Mouse (Mus musculus): ENCODE measurements around the gene Cd55b. TPM values are rescaled to one million over a fixed set of nuclear protein-coding genes. Genes with fewer than 3 reads are reported as not detected.
A peak's percentile ranks its signal among the peaks of the same experiment; 100 is the strongest.
"Not testable (repeated sequence)": the region's sequence is repeated elsewhere in the genome, so short reads cannot be mapped to it uniquely, and the experiment has no call there.

The Cd55b gene
- polyA plus RNA-seq (2014; fragmentation: Nextera tagmentation; extraction: Ambion mirVana): not detected in 2 replicates

GRCm38 (mm10) chr1:130422664-130423111 is at the start of gene Cd55b:
Gene Cd55b, minus strand, starts transcription at chr1:130423009.
- ATAC-seq (ENCODE audit: insufficient number of reproducible peaks, low FRiP score, low TSS enrichment, low read depth): no peak
- Histone ChIP-seq H3K4me3 (ENCODE audit: low read depth, low read length) (no peak within 1 kb of the TSS), H3K4me1 (ENCODE audit: control insufficient read depth, insufficient read depth, low read length) (0 out of 2 replicates have a peak, but pooled peaks cover 3% of the 10 kb centered on the region), H3K27me3 (ENCODE audit: control insufficient read depth, insufficient read depth, low read length) (no peaks in the 10 kb centered on the region), H3K4me2 (ENCODE audit: low read depth, severe bottlenecking) (no peak within 1 kb of the TSS), H3K9ac (ENCODE audit: low read length) (no peak within 1 kb of the TSS), H3K36me3 (ENCODE audit: control insufficient read depth, insufficient read depth, low read length) (no peaks in the 10 kb centered on the region), H3K9me3 (ENCODE audit: control insufficient read depth, low read length) (no peaks in the 10 kb centered on the region), H3K27ac (replicated peaks; ENCODE audit: low read depth, low read length) (no peak within 1 kb of the TSS)
- peak; percentile 23 for DNase-seq (ENCODE audit: low spot score)
- whole genome bisulfite sequencing: 48% methylated on average over 18 of the region's 18 CpGs

GRCm38 (mm10) chr1:130470074-130470473 is 47.3 kb upstream of the Cd55b start:
- ATAC-seq (ENCODE audit: insufficient number of reproducible peaks, low FRiP score, low TSS enrichment, low read depth): no peak
- Histone ChIP-seq H3K4me3 (ENCODE audit: low read depth, low read length) (no peak overlapping the region), H3K36me3 (ENCODE audit: control insufficient read depth, insufficient read depth, low read length) (no peaks in the 10 kb centered on the region), H3K4me1 (ENCODE audit: control insufficient read depth, insufficient read depth, low read length) (no peaks in the 10 kb centered on the region), H3K4me2 (ENCODE audit: low read depth, severe bottlenecking) (no peak overlapping the region), H3K27ac (replicated peaks; ENCODE audit: low read depth, low read length) (no peak overlapping the region), H3K9me3 (ENCODE audit: control insufficient read depth, low read length) (no peaks in the 10 kb centered on the region), H3K9ac (ENCODE audit: low read length) (no peak overlapping the region), H3K27me3 (ENCODE audit: control insufficient read depth, insufficient read depth, low read length) (no peaks in the 10 kb centered on the region)
- DNase-seq (ENCODE audit: low spot score): no peak
- 94% methylated on average over 4 of the region's 4 CpGs for WGBS

- H3K27ac ChIP-seq (replicated peaks; ENCODE audit: low read depth, low read length): no peak overlapping the region
- H3K9me3 ChIP-seq (ENCODE audit: control insufficient read depth, low read length): no peaks in the 10 kb centered on the region
- 76% methylated on average over 2 of the region's 2 CpGs for WGBS
- no peaks in the 10 kb centered on the region for H3K36me3 ChIP-seq (ENCODE audit: control insufficient read depth, insufficient read depth, low read length)
- H3K9ac ChIP-seq (ENCODE audit: low read length): no peak overlapping the region
- H3K27me3 ChIP-seq (ENCODE audit: control insufficient read depth, insufficient read depth, low read length): no peaks in the 10 kb centered on the region
- ATAC-seq (ENCODE audit: insufficient number of reproducible peaks, low FRiP score, low TSS enrichment, low read depth) (no peak), DNase-seq (ENCODE audit: low spot score) (no peak)
- no peaks in the 10 kb centered on the region for H3K4me1 ChIP-seq (ENCODE audit: control insufficient read depth, insufficient read depth, low read length)
- H3K4me2 ChIP-seq (ENCODE audit: low read depth, severe bottlenecking): no peak overlapping the region
- H3K4me3 ChIP-seq (ENCODE audit: low read depth, low read length): no peak overlapping the region
Measured at GRCm38 (mm10) chr1:130467453-130467852, 44.6 kb upstream of the Cd55b start.

DNA sequence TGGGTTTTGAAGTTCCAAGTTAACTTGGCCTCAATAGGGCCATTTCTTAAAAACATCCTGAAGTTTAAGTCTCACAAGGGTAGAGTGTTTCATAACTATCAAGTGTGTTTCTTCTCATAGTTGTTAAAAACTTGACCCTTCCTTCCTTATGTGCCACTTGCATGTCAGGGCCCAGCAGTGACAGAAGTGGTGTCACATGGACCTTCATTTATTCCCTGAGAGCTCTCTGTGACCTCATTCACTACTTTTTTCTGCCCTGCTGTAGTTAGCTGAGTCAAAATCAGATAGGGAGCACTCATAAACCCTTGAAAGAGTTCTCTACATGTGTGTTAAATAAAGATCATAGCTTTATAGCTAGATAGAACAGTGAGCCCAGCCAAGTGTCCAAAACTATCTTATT is 41.4 kb upstream of the Cd55b start:
- H3K9me3 ChIP-seq (ENCODE audit: control insufficient read depth, low read length): no peaks in the 10 kb centered on the region
- DNase-seq (ENCODE audit: low spot score) (no peak), ATAC-seq (ENCODE audit: insufficient number of reproducible peaks, low FRiP score, low TSS enrichment, low read depth) (no peak)
- H3K27me3 ChIP-seq (ENCODE audit: control insufficient read depth, insufficient read depth, low read length): no peaks in the 10 kb centered on the region
- no peak overlapping the region for H3K27ac ChIP-seq (replicated peaks; ENCODE audit: low read depth, low read length)
- no peaks in the 10 kb centered on the region for H3K36me3 ChIP-seq (ENCODE audit: control insufficient read depth, insufficient read depth, low read length)
- H3K4me2 ChIP-seq (ENCODE audit: low read depth, severe bottlenecking): no peak overlapping the region
- no peak overlapping the region for H3K9ac ChIP-seq (ENCODE audit: low read length)
- no peaks in the 10 kb centered on the region for H3K4me1 ChIP-seq (ENCODE audit: control insufficient read depth, insufficient read depth, low read length)
- H3K4me3 ChIP-seq (ENCODE audit: low read depth, low read length): no peak overlapping the region

DNA sequence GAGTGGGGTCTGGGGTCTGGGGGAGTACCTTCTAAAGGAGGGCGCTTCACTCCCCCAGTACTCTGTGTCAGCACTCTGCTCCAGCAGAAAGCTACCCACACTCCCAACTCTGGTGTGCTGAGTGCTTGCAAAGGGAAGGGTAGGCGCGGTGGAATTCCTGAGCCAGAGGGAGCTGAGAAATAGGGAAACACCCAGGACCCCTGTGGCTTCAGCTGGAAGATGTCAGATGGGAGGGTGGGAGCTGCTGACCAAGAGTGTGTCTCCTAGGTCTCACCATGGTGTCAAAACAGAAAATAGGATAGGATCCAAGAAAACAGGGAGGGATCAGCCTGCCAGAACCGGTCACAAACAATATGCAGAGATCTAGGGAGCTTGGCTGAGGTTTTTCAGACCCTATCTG is 40.1 kb upstream of the Cd55b start:
- no peak overlapping the region for H3K27ac ChIP-seq (replicated peaks; ENCODE audit: low read depth, low read length)
- no peaks in the 10 kb centered on the region for H3K4me1 ChIP-seq (ENCODE audit: control insufficient read depth, insufficient read depth, low read length)
- H3K27me3 ChIP-seq (ENCODE audit: control insufficient read depth, insufficient read depth, low read length): no peaks in the 10 kb centered on the region
- H3K9ac ChIP-seq (ENCODE audit: low read length): no peak overlapping the region; the same call in none of the 2 replicates
- H3K4me3 ChIP-seq (ENCODE audit: low read depth, low read length): peak overlapping the region; percentile 49
- 17% methylated on average over 4 of the region's 4 CpGs for WGBS
- ATAC-seq (ENCODE audit: insufficient number of reproducible peaks, low FRiP score, low TSS enrichment, low read depth): no peak; the same call in 1 of the 2 replicates
- H3K36me3 ChIP-seq (ENCODE audit: control insufficient read depth, insufficient read depth, low read length): no peaks in the 10 kb centered on the region
- peak overlapping the region; percentile 71 for H3K4me2 ChIP-seq (ENCODE audit: low read depth, severe bottlenecking)
- H3K9me3 ChIP-seq (ENCODE audit: control insufficient read depth, low read length): no peaks in the 10 kb centered on the region
- no peak for DNase-seq (ENCODE audit: low spot score)

GRCm38 (mm10) chr1:130462084-130462861 is 39.5 kb upstream of the Cd55b start, which contains the start of gene Cd55:
Gene Cd55, minus strand, starts transcription at chr1:130462744.
- Histone ChIP-seq H3K36me3 (ENCODE audit: control insufficient read depth, insufficient read depth, low read length) (no peaks in the 10 kb centered on the region), H3K4me2 (ENCODE audit: low read depth, severe bottlenecking) (peak within 1 kb of the TSS; percentile 71), H3K4me1 (ENCODE audit: control insufficient read depth, insufficient read depth, low read length) (no peaks in the 10 kb centered on the region), H3K27me3 (ENCODE audit: control insufficient read depth, insufficient read depth, low read length) (no peaks in the 10 kb centered on the region), H3K9ac (ENCODE audit: low read length) (peak within 1 kb of the TSS; percentile 51), H3K27ac (replicated peaks; ENCODE audit: low read depth, low read length) (no peak within 1 kb of the TSS), H3K9me3 (ENCODE audit: control insufficient read depth, low read length) (no peaks in the 10 kb centered on the region), H3K4me3 (ENCODE audit: low read depth, low read length) (peak within 1 kb of the TSS; percentile 49)
- ATAC-seq (ENCODE audit: insufficient number of reproducible peaks, low FRiP score, low TSS enrichment, low read depth) (peak; percentile 88), DNase-seq (ENCODE audit: low spot score) (peak; percentile 91)
- WGBS: under 1% methylated on average over 45 of the region's 45 CpGs

DNA sequence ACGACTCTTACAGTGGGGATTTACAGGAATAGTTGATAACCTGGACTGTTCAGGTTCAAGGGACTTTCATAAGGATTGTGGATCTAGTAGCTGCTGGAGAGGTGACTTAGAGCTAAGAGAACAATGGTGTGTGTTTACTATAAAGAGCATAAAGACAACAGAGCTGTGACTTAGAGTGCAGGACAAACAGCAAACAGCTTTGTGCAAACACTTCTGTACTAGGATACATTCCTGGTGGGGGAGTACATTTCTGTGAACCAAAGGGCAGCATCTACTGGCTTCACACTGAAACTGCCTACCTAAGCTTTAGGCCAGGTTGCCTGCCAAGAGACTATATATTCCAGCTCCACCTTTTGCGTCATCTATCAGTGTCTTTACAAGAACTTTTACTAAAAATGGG is 32.3 kb upstream of the Cd55b start:
- Histone ChIP-seq H3K4me1 (ENCODE audit: control insufficient read depth, insufficient read depth, low read length) (no peaks in the 10 kb centered on the region), H3K4me2 (ENCODE audit: low read depth, severe bottlenecking) (no peak overlapping the region), H3K27me3 (ENCODE audit: control insufficient read depth, insufficient read depth, low read length) (no peaks in the 10 kb centered on the region), H3K36me3 (ENCODE audit: control insufficient read depth, insufficient read depth, low read length) (no peaks in the 10 kb centered on the region), H3K9ac (ENCODE audit: low read length) (no peak overlapping the region), H3K9me3 (ENCODE audit: control insufficient read depth, low read length) (no peaks in the 10 kb centered on the region), H3K27ac (replicated peaks; ENCODE audit: low read depth, low read length) (no peak overlapping the region), H3K4me3 (ENCODE audit: low read depth, low read length) (no peak overlapping the region)
- no peak for DNase-seq (ENCODE audit: low spot score)
- 90% methylated on average over 2 of the region's 2 CpGs for WGBS
- ATAC-seq (ENCODE audit: insufficient number of reproducible peaks, low FRiP score, low TSS enrichment, low read depth): no peak

GRCm38 (mm10) chr1:130442930-130443329 is 20.1 kb upstream of the Cd55b start:
- not testable (repeated sequence) for H3K4me2 ChIP-seq (ENCODE audit: low read depth, severe bottlenecking); H3K4me3 ChIP-seq (ENCODE audit: low read depth, low read length); H3K27me3 ChIP-seq (ENCODE audit: control insufficient read depth, insufficient read depth, low read length); H3K9ac ChIP-seq (ENCODE audit: low read length); H3K9me3 ChIP-seq (ENCODE audit: control insufficient read depth, low read length); H3K4me1 ChIP-seq (ENCODE audit: control insufficient read depth, insufficient read depth, low read length); H3K27ac ChIP-seq (replicated peaks; ENCODE audit: low read depth, low read length); DNase-seq (ENCODE audit: low spot score); ATAC-seq (ENCODE audit: insufficient number of reproducible peaks, low FRiP score, low TSS enrichment, low read depth); H3K36me3 ChIP-seq (ENCODE audit: control insufficient read depth, insufficient read depth, low read length)
- WGBS: 74% methylated on average over 1 of the region's 1 CpGs
